In the genomic region with DNA sequence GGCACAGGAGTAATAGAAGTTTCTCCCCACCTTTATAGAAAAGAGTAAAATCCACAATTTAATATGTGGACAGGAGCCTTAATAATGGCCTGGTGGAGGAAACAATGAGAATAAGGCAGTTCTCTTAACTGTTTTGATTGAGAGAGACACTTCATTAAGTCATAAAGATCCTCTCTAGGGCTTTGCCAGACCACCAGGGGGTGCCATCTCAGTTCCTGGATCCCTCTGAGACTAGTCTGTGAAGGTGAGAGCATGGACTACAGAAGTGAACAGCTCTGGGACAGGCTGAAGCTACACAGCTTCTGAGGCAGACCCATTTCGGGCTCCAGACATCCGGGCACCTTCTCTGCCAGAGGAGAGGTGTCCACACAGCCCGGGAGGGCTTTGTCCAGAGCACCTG, we compare ENCODE assay signal across 20 mouse cellular contexts.
DNase-seq lines count a peak whose midpoint lies in the region; ATAC-seq and TF ChIP-seq lines count a peak whose summit lies in the region.
"Had no signal": no experiment of that assay in that cellular context is flagged by ENCODE, and none has a peak within 500 bp of the region (broad histone marks: within the 10 kb centered on the region; RNA-seq: fewer than 3 reads in every experiment).

No protein-coding gene starts in this region.

- H3K4me2 ChIP-seq in kidney, embryonic 15.5 days: no peak overlapping the region
- no peak overlapping the region for H3K4me2 ChIP-seq in lung, embryonic 14.5 days
- H3K4me2 ChIP-seq: heart, embryonic 15.5 days; hindbrain, embryonic 12.5 days had no signal

- H3K4me1 ChIP-seq in kidney, embryonic 15.5 days: 0 out of 2 replicates have a peak, but pooled peaks cover 3% of the 10 kb centered on the region
- no peaks in the 10 kb centered on the region for H3K4me1 ChIP-seq in lung, embryonic 14.5 days (ENCODE audit: insufficient read depth)
- H3K4me1 ChIP-seq in cortical plate, adult 2 months (ENCODE audit: control insufficient read depth, insufficient read depth, low read length): no peaks in the 10 kb centered on the region
- H3K4me1 ChIP-seq: heart, embryonic 15.5 days; hindbrain, embryonic 12.5 days had no signal

- no peak overlapping the region for H3K4me3 ChIP-seq in kidney, embryonic 15.5 days (replicated peaks)
- H3K4me3 ChIP-seq in lung, embryonic 14.5 days (ENCODE audit: low read depth, low read length): no peak overlapping the region
- no peak overlapping the region for H3K4me3 ChIP-seq in cortical plate, adult 2 months (ENCODE audit: insufficient read depth, low read length)
- H3K4me3 ChIP-seq: heart, embryonic 15.5 days; hindbrain, embryonic 12.5 days; midbrain, embryonic 10.5 days had no signal

- H3K27ac ChIP-seq in kidney, embryonic 15.5 days: no peak overlapping the region
- no peak overlapping the region for H3K27ac ChIP-seq in lung, embryonic 14.5 days (ENCODE audit: low read depth)
- no peak overlapping the region for H3K27ac ChIP-seq in cortical plate, adult 2 months (ENCODE audit: insufficient read depth, low read length)
- H3K27ac ChIP-seq: heart, embryonic 15.5 days; hindbrain, embryonic 12.5 days; macrophage; midbrain, embryonic 10.5 days had no signal

- no peaks in the 10 kb centered on the region for H3K27me3 ChIP-seq in kidney, embryonic 15.5 days
- no peaks in the 10 kb centered on the region for H3K27me3 ChIP-seq in lung, embryonic 14.5 days (ENCODE audit: insufficient read depth, low read length)
- H3K27me3 ChIP-seq: heart, embryonic 15.5 days; hindbrain, embryonic 12.5 days had no signal

- H3K9me3 ChIP-seq in kidney, embryonic 15.5 days (replicated peaks): no peaks in the 10 kb centered on the region
- H3K9me3 ChIP-seq in lung, embryonic 14.5 days (ENCODE audit: low read depth, low read length): no peaks in the 10 kb centered on the region
- H3K9me3 ChIP-seq: heart, embryonic 15.5 days; hindbrain, embryonic 12.5 days; midbrain, embryonic 10.5 days had no signal

- ATAC-seq in frontal cortex, adult (ENCODE audit: low TSS enrichment): peak; percentile 57; the same call in 1 of the 2 replicates
- ATAC-seq in kidney, embryonic 15.5 days (replicated peaks; ENCODE audit: low FRiP score): 0 out of 2 replicates have a peak, but pooled peaks have one; percentile 15
- no peak for ATAC-seq in lung, embryonic 14.5 days (ENCODE audit: insufficient read depth)
- ATAC-seq: activated CD4-positive, CD25-positive, alpha-beta regulatory T cell, adult 4 months; CD4-positive, CD25-positive, alpha-beta regulatory T cell, adult 4 months had no signal

- no peak for DNase-seq in frontal cortex, postnatal 10 days (ENCODE audit: low spot score in 2 of 2)
- no peak for DNase-seq in kidney, postnatal 10 days
- no peak for DNase-seq in lung, embryonic 14.5 days
- DNase-seq in lung, postnatal 10 days: no peak
- no peak for DNase-seq in ovary, postnatal 10 days (ENCODE audit: low spot score)
- DNase-seq: adrenal gland, postnatal 10 days; cerebellum, adult 11-12 months; cerebellum, postnatal 36 days; gastrocnemius, postnatal 14 days; lung, adult 2 months; spleen, adult 18-20 months had no signal

- no peak overlapping the region for H3K9ac ChIP-seq in kidney, embryonic 15.5 days
- H3K9ac ChIP-seq in lung, embryonic 14.5 days: no peak overlapping the region
- H3K9ac ChIP-seq: heart, embryonic 15.5 days; hindbrain, embryonic 12.5 days had no signal

- TF ChIP-seq POLR2A in cortical plate, adult 2 months (IDR thresholded peaks at IDR 0.05; ENCODE audit: extremely low read depth, insufficient read depth, low read length): no peak

- TF ChIP-seq CTCF in lung, embryonic 14.5 days (IDR thresholded peaks at IDR 0.05; ENCODE audit: low read depth): peak; percentile 20
- TF ChIP-seq CTCF in cortical plate, adult 2 months (IDR thresholded peaks at IDR 0.05; ENCODE audit: extremely low read depth, insufficient read depth, low read length): peak; percentile 29; the same call in 1 of the 2 replicates

- 86% methylated on average over 3 of the region's 3 CpGs for WGBS in kidney, embryonic 15.5 days
- WGBS in lung, embryonic 14.5 days: 87% methylated on average over 3 of the region's 3 CpGs

- H3K36me3 ChIP-seq in kidney, embryonic 15.5 days: no peaks in the 10 kb centered on the region
- no peaks in the 10 kb centered on the region for H3K36me3 ChIP-seq in lung, embryonic 14.5 days (ENCODE audit: insufficient read depth)
- H3K36me3 ChIP-seq: heart, embryonic 15.5 days; hindbrain, embryonic 12.5 days; midbrain, embryonic 10.5 days had no signal
